Mouse (Mus musculus) CH12.LX (cell line): Measurements from ENCODE around the gene Uggt2. TPM values are rescaled to one million over a fixed set of nuclear protein-coding genes. Genes with fewer than 3 reads are reported as not detected.

Source experiments
- DNase-seq: peaks from one replicate; pipeline ENCODE4 v3.0.0-alpha.2; 2013; ENCODE audit errors: extremely low read depth
- H3K27ac ChIP-seq: 2 replicates; pipeline ENCODE4 v1.5.1; 2012; ENCODE audit warnings: low read depth, mild to moderate bottlenecking, control low read depth, moderate library complexity; ENCODE audit not compliant: insufficient read depth
- H3K27me3 ChIP-seq: replicated peaks from 2 replicates; pipeline ENCODE3; 2012; ENCODE audit warnings: inconsistent platforms
- H3K36me3 ChIP-seq, 2 experiments: replicated peaks in 1 of 2; 2 replicates each; pipeline versions ENCODE3 to v1.6.1; 2012; ENCODE audit warnings: inconsistent platforms in 1 of 2, low read length in 1 of 2, mild to moderate bottlenecking in 1 of 2, mixed read lengths in 1 of 2, moderate library complexity in 1 of 2; ENCODE audit not compliant: control insufficient read depth in 1 of 2, insufficient read depth in 1 of 2
- H3K4me1 ChIP-seq, 2 experiments: 2 replicates each; pipeline ENCODE4 v1.6.1; 2012; ENCODE audit warnings: inconsistent platforms in 1 of 2, moderate library complexity in 1 of 2; ENCODE audit not compliant: insufficient read depth in 2 of 2, control insufficient read depth in 1 of 2
- H3K4me2 ChIP-seq: 2 replicates; pipeline ENCODE4 v1.6.1; 2012; ENCODE audit warnings: low read depth, mild to moderate bottlenecking, control low read depth; ENCODE audit not compliant: poor library complexity, insufficient read depth, severe bottlenecking
- H3K4me3 ChIP-seq, 3 experiments: fragments of 150-350 bp in 1 of 3; sonication (generic) in 1 of 3; replicated peaks in 1 of 3; 2 replicates each; pipeline versions ENCODE3 to v1.5.1; 2011 to 2012; ENCODE audit warnings: low read depth in 2 of 3, low read length in 2 of 3, mild to moderate bottlenecking in 2 of 3, moderate library complexity in 2 of 3, control low read depth in 1 of 3, improper control_type of control experiment in 1 of 3, inconsistent platforms in 1 of 3, mixed read lengths in 1 of 3; ENCODE audit not compliant: poor library complexity in 1 of 3
- H3K79me2 ChIP-seq: replicated peaks from 2 replicates; pipeline ENCODE4 v1.6.1; 2012; ENCODE audit warnings: mild to moderate bottlenecking, moderate library complexity; ENCODE audit not compliant: control insufficient read depth, poor library complexity, insufficient read depth, severe bottlenecking; ENCODE audit errors: extremely low read depth
- H3K9ac ChIP-seq: 2 replicates; pipeline ENCODE4 v1.6.1; 2012; ENCODE audit warnings: low read depth, mild to moderate bottlenecking, control low read depth, moderate library complexity; ENCODE audit not compliant: insufficient read depth
- H3K9me3 ChIP-seq: replicated peaks from 2 replicates; pipeline ENCODE3; 2012; ENCODE audit warnings: low read length, inconsistent platforms, mixed read lengths
- BHLHE40 ChIP-seq: IDR thresholded peaks from 2 replicates; pipeline ENCODE4 v1.6.1; 2011; ENCODE audit warnings: mild to moderate bottlenecking, low read depth, low read length, improper control_type of control experiment
- CHD1 ChIP-seq: IDR thresholded peaks from 2 replicates; pipeline ENCODE4 v1.6.1; 2012; ENCODE audit warnings: low read depth, low read length, improper control_type of control experiment, inconsistent platforms
- EP300 ChIP-seq: IDR thresholded peaks from 2 replicates; pipeline ENCODE4 v1.6.1; 2011; ENCODE audit warnings: low read length, improper control_type of control experiment
- ETS1 ChIP-seq: conservative IDR thresholded peaks from 2 replicates; pipeline ENCODE4 v1.6.1; 2012; ENCODE audit warnings: low read depth, mild to moderate bottlenecking, inconsistent platforms, low read length, improper control_type of control experiment, moderate library complexity
- HCFC1 ChIP-seq: IDR thresholded peaks from 2 replicates; pipeline ENCODE4 v1.6.1; 2012; ENCODE audit warnings: low read depth, mild to moderate bottlenecking, inconsistent platforms, low read length, improper control_type of control experiment
- IRF4 ChIP-seq: IDR thresholded peaks from 2 replicates; pipeline ENCODE4 v1.6.1; 2014; ENCODE audit warnings: low read depth, mild to moderate bottlenecking, inconsistent platforms, low read length, improper control_type of control experiment
- JUND ChIP-seq: conservative IDR thresholded peaks from 2 replicates; pipeline ENCODE4 v1.6.1; 2011; ENCODE audit warnings: low read depth, low read length, improper control_type of control experiment
- KAT2A ChIP-seq: IDR thresholded peaks from 2 replicates; pipeline ENCODE4 v1.6.1; 2012; ENCODE audit warnings: low read length, improper control_type of control experiment, inconsistent platforms; ENCODE audit not compliant: insufficient replicate concordance
- MAX ChIP-seq: IDR thresholded peaks from 2 replicates; pipeline ENCODE4 v1.6.1; 2011; ENCODE audit warnings: low read length, improper control_type of control experiment
- MXI1 ChIP-seq: IDR thresholded peaks from 2 replicates; pipeline ENCODE4 v1.6.1; 2011; ENCODE audit warnings: mild to moderate bottlenecking, low read depth, low read length, improper control_type of control experiment
- MYC ChIP-seq: IDR thresholded peaks from 2 replicates; pipeline ENCODE4 v1.6.1; 2011; ENCODE audit warnings: low read depth, mild to moderate bottlenecking, improper control_type of control experiment, low read length
- NELFE ChIP-seq: IDR thresholded peaks from 2 replicates; pipeline ENCODE4 v1.6.1; 2011; ENCODE audit warnings: low read depth, low read length, improper control_type of control experiment
- NRF1 ChIP-seq: IDR thresholded peaks from 2 replicates; pipeline ENCODE4 v1.6.1; 2014; ENCODE audit warnings: low read depth, mild to moderate bottlenecking, inconsistent platforms, low read length, improper control_type of control experiment, moderate library complexity
- PAX5 ChIP-seq: IDR thresholded peaks from 2 replicates; pipeline ENCODE4 v1.6.1; 2012; ENCODE audit warnings: low read length, inconsistent platforms, mixed read lengths
- POLR2A ChIP-seq: IDR thresholded peaks from 2 replicates; pipeline ENCODE4 v1.6.1; 2011; ENCODE audit warnings: low read depth, mild to moderate bottlenecking, improper control_type of control experiment, low read length
- POLR2AphosphoS2 ChIP-seq: IDR thresholded peaks from 2 replicates; pipeline ENCODE4 v1.6.1; 2011; ENCODE audit warnings: low read depth, low read length, improper control_type of control experiment
- RAD21 ChIP-seq: IDR thresholded peaks from 2 replicates; pipeline ENCODE4 v1.6.1; 2011; ENCODE audit warnings: low read depth, mild to moderate bottlenecking, low read length, improper control_type of control experiment, moderate library complexity
- SIN3A ChIP-seq: IDR thresholded peaks from 2 replicates; pipeline ENCODE4 v1.6.1; 2012; ENCODE audit warnings: low read length, improper control_type of control experiment, inconsistent platforms
- SMC3 ChIP-seq: IDR thresholded peaks from 2 replicates; pipeline ENCODE4 v1.6.1; 2011; ENCODE audit warnings: low read depth, low read length, improper control_type of control experiment
- UBTF ChIP-seq: IDR thresholded peaks from 2 replicates; pipeline ENCODE4 v1.6.1; 2012; ENCODE audit warnings: low read depth, mild to moderate bottlenecking, inconsistent platforms, low read length, improper control_type of control experiment, moderate library complexity
- ZMIZ1 ChIP-seq: IDR thresholded peaks from 2 replicates; pipeline ENCODE4 v1.6.1; 2012; ENCODE audit warnings: low read depth, mild to moderate bottlenecking, inconsistent platforms, low read length, improper control_type of control experiment
- dilution Hi-C: fragments of 300-500 bp; cut with MboI; formaldehyde crosslinking; loops from 2 replicates; pipeline ENCODE4 v1.14.3; 2020; ENCODE audit warnings: low sequenced_read_pairs; ENCODE audit not compliant: extremely low pct_unique_long_range_greater_than_20kb, extremely low pct_ligation_motif_present
- in situ Hi-C: fragments of 300-500 bp; cut with MboI; formaldehyde crosslinking; loops from 3 replicates; pipeline ENCODE4 v1.14.3; 2019; ENCODE audit warnings: low sequenced_read_pairs, low pct_ligation_motif_present, low pct_unique_long_range_greater_than_20kb, mixed read lengths
- polyA plus RNA-seq: library from polyadenylated mRNA; unstranded; fragments of >175 nt; gene quantifications from 2 replicates; pipeline ENCODE4 v1.2.1, GENCODE M21; 2012; ENCODE audit warnings: low read depth; ENCODE audit not compliant: insufficient read length
- total RNA-seq, 2 experiments: library from RNA; depleted of rRNA; stranded (reverse); fragments of 300-350 nt in 1 of 2; fragments of >200 nt in 1 of 2; gene quantifications; 2 replicates each; pipeline ENCODE4 v1.2.3; 2012 to 2014

Gene Uggt2
- total and polyA plus RNA-seq, 3 experiments, result 0.42 to 1.2 (median 1.0) TPM

GRCm38 (mm10) chr14:118944702-118945101 lies 154.5 kb downstream of the Uggt2 start:
- Histone ChIP-seq H3K4me2 (no peak overlapping the region), H3K36me3 (peaks cover 0 to 15% of the 10 kb centered on the region in 2 experiments), H3K79me2 (peaks cover 19% of the 10 kb centered on the region), H3K9ac (no peak overlapping the region), H3K27ac (no peak overlapping the region), H3K27me3 (no peaks in the 10 kb centered on the region), H3K9me3 (no peaks in the 10 kb centered on the region)
- in situ Hi-C loops (no loop called here), dilution Hi-C loops (no loop called here)
- DNase-seq, result no peak
- no peak for TF ChIP-seq POLR2AphosphoS2
- TF ChIP-seq MXI1, result no peak
- TF ChIP-seq PAX5, result no peak
- no peak for TF ChIP-seq ETS1
- TF ChIP-seq, all 38 proteins: peak for 0
- Histone ChIP-seq H3K4me1 (peaks cover 0 to 52% of the 10 kb centered on the region in 2 experiments; a peak in 2 of 4 replicates), H3K4me3 (no peak overlapping the region)

GRCm38 (mm10) chr14:118942076-118942475 lies 157.2 kb downstream of the Uggt2 start:
- in situ Hi-C loops (no loop called here), dilution Hi-C loops (no loop called here)
- Histone ChIP-seq H3K4me1 (peaks cover 0 to 46% of the 10 kb centered on the region in 2 experiments; a peak in 2 of 4 replicates), H3K9me3 (no peaks in the 10 kb centered on the region), H3K27me3 (no peaks in the 10 kb centered on the region), H3K36me3 (peaks cover 0 to 15% of the 10 kb centered on the region in 2 experiments), H3K79me2 (peaks cover 28% of the 10 kb centered on the region), H3K4me2 (no peak overlapping the region), H3K4me3 (no peak overlapping the region), H3K9ac (no peak overlapping the region), H3K27ac (no peak overlapping the region)
- DNase-seq, result no peak
- TF ChIP-seq EP300 (no peak), IRF4 (no peak), ETS1 (no peak), BHLHE40 (no peak), ZMIZ1 (no peak), JUND (no peak), KAT2A (no peak), SIN3A (no peak), RAD21 (no peak), SMC3 (no peak), POLR2A (no peak), CHD1 (no peak), HCFC1 (no peak), PAX5 (no peak), NELFE (no peak), MYC (no peak), MAX (no peak), NRF1 (no peak), UBTF (no peak)
